Mouse (Mus musculus): ENCODE data around the gene Vmn2r18.
A peak's percentile ranks its signal among the peaks of the same experiment; 100 is the strongest.

Vmn2r18 gene

GRCm38 (mm10) chr5:151605921-151606320 lies at the start of gene Vmn2r18:
Gene Vmn2r18, minus strand, starts transcription at chr5:151606021.
- DNase-seq, result no peak

DNA sequence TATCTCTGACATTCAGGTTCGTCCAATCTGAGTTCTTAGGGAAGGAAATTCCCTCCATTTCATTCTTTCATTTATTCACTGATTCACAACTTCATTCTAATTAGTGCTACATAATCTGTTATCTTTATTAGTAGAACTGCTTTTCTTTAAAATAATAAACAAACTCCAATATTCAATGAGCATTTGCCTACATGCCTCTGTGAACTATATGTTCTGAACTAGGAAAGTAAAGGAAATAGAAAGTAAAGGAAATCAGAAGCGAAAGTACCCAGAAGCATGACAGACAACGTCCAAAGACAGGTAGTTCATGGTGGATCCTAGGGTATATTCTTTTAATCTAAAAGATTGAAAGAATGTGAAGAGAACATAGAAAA lies 45.6 kb upstream of the Vmn2r18 start:
- DNase-seq, result no peak

- peak; percentile 95 for DNase-seq
Observed at GRCm38 (mm10) chr5:151650700-151651410, 45.0 kb upstream of the Vmn2r18 start, which contains the start of gene Rfc3. Gene Rfc3, minus strand, starts transcription at chr5:151651242.

DNA sequence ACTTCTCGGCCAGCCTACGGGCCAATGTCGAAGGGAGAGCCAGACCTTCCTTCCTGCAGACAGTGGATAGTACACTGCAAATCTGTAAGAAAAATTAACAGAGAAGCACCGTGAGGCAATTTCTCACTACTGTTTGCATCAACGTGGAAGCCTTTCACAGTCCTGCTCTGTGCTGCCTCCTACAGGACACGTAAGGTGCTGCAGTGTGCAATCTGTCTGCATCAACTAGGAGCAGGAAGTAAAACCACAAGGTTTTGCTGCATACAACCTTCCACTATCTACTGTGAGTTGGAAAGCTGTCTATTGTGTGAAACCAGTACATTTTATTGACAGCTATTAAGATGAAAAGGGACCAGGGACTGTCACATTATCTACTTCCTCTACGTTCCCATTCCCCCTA lies 39.0 kb upstream of the Vmn2r18 start:
- DNase-seq, result no peak

GRCm38 (mm10) chr5:151642867-151643266 lies 37.0 kb upstream of the Vmn2r18 start:
- no peak for DNase-seq

DNA sequence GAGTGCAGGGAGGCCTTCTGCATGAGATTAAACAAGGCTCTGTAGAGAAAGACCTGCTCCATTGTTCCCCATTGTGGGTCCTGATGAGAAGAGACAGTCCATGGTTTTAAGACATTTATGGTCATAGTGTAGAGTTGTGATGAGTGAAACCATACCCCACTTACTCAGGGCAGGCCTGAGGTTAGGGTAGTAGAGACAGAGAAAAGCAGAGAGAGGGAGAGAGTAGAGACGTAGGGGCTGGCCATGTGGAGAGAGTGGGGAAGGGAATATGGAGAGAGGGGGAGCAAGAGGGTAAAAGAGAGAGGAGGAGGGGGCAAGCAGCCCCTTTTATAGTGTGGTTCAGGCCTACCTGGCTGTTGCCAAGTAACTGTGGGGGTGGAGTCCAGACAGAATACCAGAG lies 36.3 kb upstream of the Vmn2r18 start:
- no peak for DNase-seq

DNA sequence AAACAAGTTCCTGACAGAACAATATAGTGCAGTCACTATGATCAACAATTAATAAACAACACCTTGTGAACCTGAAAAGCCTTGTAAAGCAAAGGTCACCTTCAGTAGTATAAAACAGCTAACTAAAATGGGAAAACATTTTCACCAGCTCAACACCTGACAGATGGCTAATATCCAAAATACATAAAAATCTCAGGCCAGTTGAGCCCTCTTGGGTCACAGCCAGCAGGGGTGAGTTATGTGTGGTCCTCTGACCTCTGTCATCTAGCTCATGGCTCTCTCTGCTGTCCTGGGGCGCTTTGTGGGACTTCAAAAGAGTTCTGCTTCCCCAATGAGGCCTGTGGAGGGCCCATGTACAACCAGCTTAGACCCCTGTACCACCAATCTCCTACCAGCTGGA lies 4.1 kb downstream of the Vmn2r18 start:
- no peak for DNase-seq
